Mouse (Mus musculus) embryo, embryonic 11.5 days (tissue): ENCODE measurements around the gene 1700012B09Rik.
A peak's percentile ranks its signal among the peaks of the same experiment; 100 is the strongest.

ENCODE experiments used
- DNase-seq: peaks from one replicate; pipeline ENCODE4 v3.0.0-alpha.2; 2012; ENCODE audit warnings: low read depth, low spot score

1700012B09Rik gene

DNA sequence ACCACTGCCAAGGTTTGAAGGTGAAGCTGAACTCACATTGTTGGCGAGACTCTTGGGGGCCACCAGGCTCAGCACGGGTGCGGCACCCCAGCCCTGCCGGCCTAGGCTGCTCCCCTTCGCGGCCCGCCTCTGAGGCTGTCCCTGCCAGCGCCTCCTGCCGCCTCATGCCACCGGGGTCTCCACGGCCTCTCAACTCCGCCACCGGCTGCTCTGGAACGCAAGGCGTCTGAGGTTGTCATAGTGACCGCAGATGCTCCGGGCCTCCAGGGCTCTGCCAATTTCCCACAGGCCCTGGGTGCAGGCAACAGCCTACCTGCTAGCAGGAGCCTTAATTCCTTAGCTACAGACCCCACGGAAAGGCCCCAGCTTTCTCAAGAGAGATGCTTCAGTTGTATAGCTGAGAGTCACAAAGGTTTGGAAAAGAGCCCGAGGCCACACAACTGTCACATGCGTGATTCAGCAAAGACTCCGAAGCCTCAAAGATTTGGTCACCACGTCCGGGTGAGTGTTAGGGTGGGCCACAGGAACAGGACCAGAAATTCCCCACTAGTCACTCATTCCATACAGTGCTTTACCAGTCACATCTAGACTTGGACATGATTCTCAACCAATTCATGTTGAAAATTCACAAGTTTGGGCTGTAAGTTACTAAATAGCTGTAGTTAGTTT, at the start of gene 1700012B09Rik:
Gene 1700012B09Rik, minus strand, starts transcription at position 228 of the 669 bp plus-strand sequence.
- no peak for DNase-seq

- no peak for DNase-seq
These were observed 39.3 kb upstream of the 1700012B09Rik start for GRCm38 (mm10) chr9:14810111-14810510.

GRCm38 (mm10) chr9:14806786-14807185, 36.0 kb upstream of the 1700012B09Rik start:
- DNase-seq, result no peak

DNA sequence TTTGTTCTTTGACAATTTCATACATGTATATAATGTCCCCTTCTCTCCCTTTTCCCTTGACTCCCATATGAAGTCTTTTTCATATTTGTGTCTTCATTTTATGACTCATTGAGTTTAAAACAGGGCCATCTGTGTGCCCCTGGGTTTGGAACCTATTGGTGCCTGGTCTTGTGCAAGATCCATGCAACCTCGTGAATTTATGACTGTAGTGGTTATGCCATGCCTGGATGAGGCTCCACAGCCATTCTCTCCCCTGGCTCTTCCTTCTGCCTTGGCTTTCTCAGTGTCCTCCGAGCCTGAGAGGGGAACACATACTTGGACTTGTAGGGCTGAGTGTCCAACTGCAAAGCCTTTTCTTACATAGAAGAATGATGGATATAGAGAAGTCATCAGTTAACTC, 34.9 kb upstream of the 1700012B09Rik start:
- no peak for DNase-seq

- no peak for DNase-seq
These were observed 16.5 kb upstream of the 1700012B09Rik start for GRCm38 (mm10) chr9:14787356-14787755.

- peak; percentile 96 for DNase-seq
These were observed 13.5 kb upstream of the 1700012B09Rik start, which contains the start of the genes Mre11a and Ankrd49 for GRCm38 (mm10) chr9:14784039-14785002. Gene Mre11a, plus strand, starts transcription at chr9:14784654. Gene Ankrd49, minus strand, starts transcription at chr9:14784856.

DNA sequence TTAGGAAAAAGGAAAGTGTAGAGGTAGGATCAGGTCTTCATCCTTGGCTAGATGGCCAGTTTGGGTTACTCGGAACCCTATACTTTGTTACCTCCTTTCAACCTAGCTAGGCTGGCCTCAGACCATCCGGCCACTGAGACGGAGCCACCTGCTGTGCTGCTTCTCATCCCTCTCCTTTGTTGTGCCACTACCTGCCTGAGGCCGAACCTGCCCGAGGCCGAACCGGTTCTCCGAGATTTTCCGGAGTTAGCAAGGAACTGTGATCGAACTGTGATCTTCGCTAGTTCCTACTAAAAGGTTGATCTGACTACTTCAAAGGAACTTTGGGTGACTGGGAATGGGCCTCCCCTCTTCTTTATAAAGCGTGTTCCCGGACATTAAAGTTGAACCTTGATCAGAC, 7.5 kb upstream of the 1700012B09Rik start:
- no peak for DNase-seq

DNA sequence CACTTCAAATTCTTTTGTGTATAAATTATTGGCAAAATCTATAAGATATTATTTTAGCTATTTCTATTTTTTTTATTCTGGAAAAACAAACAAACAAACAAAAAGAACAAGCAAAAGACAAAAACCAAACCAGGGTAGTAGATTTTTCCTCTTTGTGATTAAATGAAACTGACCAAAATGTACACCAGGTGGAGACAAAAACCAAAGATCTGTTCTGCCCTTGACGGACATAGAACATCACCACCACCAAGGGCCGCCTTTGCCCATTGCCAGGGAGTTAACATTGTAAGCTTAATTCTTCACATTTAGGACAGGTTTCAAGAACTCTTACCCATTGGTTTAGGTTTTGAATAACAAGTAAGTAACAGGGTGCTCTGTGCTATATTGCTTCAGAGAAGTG, 3.0 kb upstream of the 1700012B09Rik start:
- DNase-seq, result no peak

GRCm38 (mm10) chr9:14772074-14772473, 1.2 kb upstream of the 1700012B09Rik start:
- DNase-seq, result no peak

DNA sequence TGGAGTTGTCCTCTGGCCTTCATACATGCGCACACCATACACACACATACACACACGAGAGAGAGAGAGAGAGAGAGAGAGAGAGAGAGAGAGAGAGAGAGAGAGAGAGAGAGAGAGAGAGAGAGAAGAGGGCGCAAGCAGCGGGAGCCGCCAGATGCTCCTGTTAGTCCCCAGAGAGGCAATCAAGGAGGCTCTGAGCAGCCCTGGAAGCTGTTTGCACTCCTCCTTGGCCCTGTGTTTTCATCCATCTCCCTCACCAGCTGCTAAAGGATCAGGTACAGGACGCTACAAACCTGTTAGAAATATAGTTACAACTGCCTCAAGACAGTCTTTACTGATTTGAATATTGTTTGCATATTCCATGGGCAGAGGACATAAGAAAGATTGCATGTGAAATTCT, 1.0 kb downstream of the 1700012B09Rik start:
- DNase-seq, result no peak

GRCm38 (mm10) chr9:14764765-14765164, 6.1 kb downstream of the 1700012B09Rik start:
- DNase-seq, result no peak

DNA sequence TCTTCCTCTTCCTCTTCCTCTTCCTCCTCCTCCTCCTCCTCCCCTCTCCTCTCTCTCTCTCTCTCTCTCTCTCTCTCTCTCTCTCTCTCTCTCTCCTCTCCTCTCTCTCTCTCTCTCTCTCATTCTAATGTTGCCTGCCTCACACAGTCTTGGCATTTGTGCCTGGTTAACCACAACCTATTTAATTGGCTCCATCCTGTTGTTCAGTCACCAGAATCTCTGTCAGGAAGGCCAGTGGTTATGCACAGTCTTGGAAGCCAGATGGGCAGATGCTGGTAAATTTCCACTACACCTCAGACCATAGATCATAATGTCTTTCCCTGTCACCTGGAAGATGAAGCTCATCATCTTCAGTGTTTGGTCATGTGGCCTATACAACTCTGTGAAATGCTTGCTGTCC, 11.6 kb downstream of the 1700012B09Rik start:
- DNase-seq, result no peak

DNA sequence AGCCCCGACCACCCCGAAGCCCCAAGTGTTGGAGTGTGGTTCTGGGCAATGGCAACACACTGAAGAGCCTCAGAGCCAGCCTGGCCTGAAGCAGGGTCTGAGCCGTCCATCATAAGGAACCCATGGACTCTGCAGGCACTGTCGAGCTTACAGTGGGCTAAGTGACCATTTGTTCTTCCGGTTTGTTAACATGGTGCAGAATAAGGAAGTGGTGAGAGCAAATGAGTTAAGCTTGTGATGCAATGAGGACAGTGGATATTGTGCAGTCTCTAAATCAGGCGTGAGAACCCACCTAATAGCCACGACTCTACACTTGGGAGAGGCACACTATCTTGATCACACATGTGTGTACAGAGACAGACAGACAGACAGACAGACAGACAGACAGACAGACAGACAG, 12.2 kb downstream of the 1700012B09Rik start:
- no peak for DNase-seq

- DNase-seq, result no peak
These were observed 16.4 kb downstream of the 1700012B09Rik start for GRCm38 (mm10) chr9:14754469-14754868.

- no peak for DNase-seq
These were observed 16.9 kb downstream of the 1700012B09Rik start for GRCm38 (mm10) chr9:14753947-14754346.

DNA sequence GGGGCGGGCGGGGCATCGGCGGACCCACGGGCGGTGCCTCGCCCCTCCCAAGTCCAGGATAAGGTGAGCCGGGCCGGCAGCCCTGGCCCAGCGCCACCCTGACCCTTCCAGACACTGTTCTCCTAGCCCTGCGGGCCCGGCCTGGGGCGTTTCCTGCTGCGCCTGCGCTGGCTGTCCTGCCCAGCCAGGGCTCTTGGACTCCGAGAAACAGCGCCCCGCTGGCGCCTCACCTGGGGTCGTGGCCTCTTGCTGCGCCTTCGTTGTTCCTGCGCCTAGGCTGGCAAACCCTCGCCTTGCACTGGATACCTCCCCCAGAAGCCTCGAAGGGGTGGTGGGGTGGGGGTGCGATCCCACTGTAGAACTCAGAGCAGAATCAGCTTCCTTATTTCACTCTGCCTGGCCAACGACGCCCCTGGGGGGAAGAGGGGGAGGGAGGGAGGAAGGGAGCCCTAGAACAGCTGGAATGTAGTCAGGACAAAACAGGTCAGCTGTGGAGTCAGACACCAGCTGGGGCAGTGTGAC, 18.8 kb downstream of the 1700012B09Rik start, which contains the start of gene Fut4:
Gene Fut4, minus strand, starts transcription at position 393 of the 522 bp plus-strand sequence.
- DNase-seq, result no peak

GRCm38 (mm10) chr9:14751503-14752000, 19.3 kb downstream of the 1700012B09Rik start:
- no peak for DNase-seq

DNA sequence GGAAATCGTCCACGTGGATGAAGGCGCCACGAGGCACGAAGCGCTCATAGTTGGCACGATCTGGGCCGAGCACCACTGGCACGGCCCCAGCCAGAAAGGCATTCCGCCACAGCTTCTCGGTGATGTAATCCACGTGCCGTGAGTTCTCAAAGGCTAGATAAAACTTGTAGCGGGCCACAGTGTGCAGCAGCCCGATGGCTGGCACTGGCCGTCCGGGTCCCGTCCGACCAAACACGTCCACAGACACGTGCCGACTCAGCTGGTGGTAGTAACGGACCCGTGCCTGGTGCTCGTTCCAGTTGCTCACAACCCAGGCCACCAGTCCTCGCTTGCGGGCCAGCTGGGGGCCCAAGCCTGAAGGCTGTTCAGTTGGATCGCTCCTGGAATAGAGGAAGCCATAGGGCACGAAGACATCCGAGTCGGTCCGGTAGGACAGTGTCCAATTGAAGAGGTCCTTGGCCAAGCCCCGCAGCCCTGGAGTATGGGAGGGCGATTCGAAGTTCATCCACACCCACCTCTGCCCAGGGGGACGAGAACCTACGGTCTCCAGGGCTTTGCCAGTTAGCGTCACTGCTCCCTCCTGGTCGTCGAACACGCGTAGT, 19.8 kb downstream of the 1700012B09Rik start:
- no peak for DNase-seq

- DNase-seq, result no peak
These were observed 30.5 kb downstream of the 1700012B09Rik start, which contains the start of gene Piwil4 for GRCm38 (mm10) chr9:14740151-14740924. Gene Piwil4, minus strand, starts transcription at chr9:14740733.

GRCm38 (mm10) chr9:14739498-14740150, 31.2 kb downstream of the 1700012B09Rik start:
- DNase-seq, result no peak
